Mouse (Mus musculus) embryonic fibroblast, embryonic 13.5 days (primary cell): ENCODE measurements around the gene Flnc.

Experiments used
- CTCF ChIP-seq: IDR thresholded peaks from 2 replicates; pipeline ENCODE4 v1.5.1; 2011; ENCODE audit warnings: mild to moderate bottlenecking, control low read depth, low read length, moderate library complexity, borderline replicate concordance; ENCODE audit not compliant: insufficient read depth
- POLR2A ChIP-seq: IDR thresholded peaks from 2 replicates; pipeline ENCODE4 v1.6.1; 2011; ENCODE audit warnings: low read depth, mild to moderate bottlenecking, control low read depth, low read length, moderate library complexity

GRCm38 (mm10) chr6:29402693-29403342 is 30.2 kb upstream of the Flnc start:
- TF ChIP-seq POLR2A (no peak), CTCF (no peak)
